Mouse (Mus musculus): Measurements from ENCODE around the gene Pxmp2. TPM values are rescaled to one million over a fixed set of nuclear protein-coding genes. Genes with fewer than 3 reads are reported as not detected.

Pxmp2 gene
- 7.9 and 33.1 TPM in 2 replicates for polyA plus RNA-seq (2011; ENCODE audit: insufficient read depth, insufficient read length, low replicate concordance, missing spikeins)

- TF ChIP-seq CTCF (IDR thresholded peaks at IDR 0.05; ENCODE audit: control insufficient read depth, insufficient read depth, low read length), result no peak
- TF ChIP-seq POLR2A (IDR thresholded peaks at IDR 0.05; ENCODE audit: borderline replicate concordance, control insufficient read depth, low read depth, low read length), result no peak
- Histone ChIP-seq H3K27ac (ENCODE audit: control insufficient read depth, insufficient read depth, low read depth, low read length, poor library complexity) (peak within 1 kb of the TSS; percentile 83), H3K4me1 (ENCODE audit: control insufficient read depth, insufficient read depth, low read length) (no peaks in the 10 kb centered on the region; the same call in 1 of the 2 replicates), H3K4me3 (replicated peaks; ENCODE audit: control insufficient read depth, low read depth, low read length) (peak within 1 kb of the TSS; percentile 91)
- WGBS, result under 1% methylated on average over 64 of the region's 64 CpGs
Measured at GRCm38 (mm10) chr5:110285770-110286445, at the start of gene Pxmp2, which contains the start of gene Pole. Gene Pxmp2 (minus strand): TSS chr5:110286186. Gene Pole (plus strand): TSS chr5:110286306.

- TF ChIP-seq POLR2A (IDR thresholded peaks at IDR 0.05; ENCODE audit: borderline replicate concordance, control insufficient read depth, low read depth, low read length) (no peak), CTCF (IDR thresholded peaks at IDR 0.05; ENCODE audit: control insufficient read depth, insufficient read depth, low read length) (no peak)
- Histone ChIP-seq H3K4me3 (replicated peaks; ENCODE audit: control insufficient read depth, low read depth, low read length) (no peak overlapping the region), H3K27ac (ENCODE audit: control insufficient read depth, insufficient read depth, low read depth, low read length, poor library complexity) (no peak overlapping the region), H3K4me1 (ENCODE audit: control insufficient read depth, insufficient read depth, low read length) (no peaks in the 10 kb centered on the region)
- WGBS, result 40% methylated on average over 3 of the region's 3 CpGs
Measured at GRCm38 (mm10) chr5:110330508-110330907, 44.5 kb upstream of the Pxmp2 start.

GRCm38 (mm10) chr5:110313127-110313526, 27.1 kb upstream of the Pxmp2 start:
- Histone ChIP-seq H3K4me1 (ENCODE audit: control insufficient read depth, insufficient read depth, low read length) (no peaks in the 10 kb centered on the region), H3K4me3 (replicated peaks; ENCODE audit: control insufficient read depth, low read depth, low read length) (no peak overlapping the region), H3K27ac (ENCODE audit: control insufficient read depth, insufficient read depth, low read depth, low read length, poor library complexity) (no peak overlapping the region)
- TF ChIP-seq CTCF (IDR thresholded peaks at IDR 0.05; ENCODE audit: control insufficient read depth, insufficient read depth, low read length) (no peak), POLR2A (IDR thresholded peaks at IDR 0.05; ENCODE audit: borderline replicate concordance, control insufficient read depth, low read depth, low read length) (no peak)
- WGBS, result 87% methylated on average over 3 of the region's 3 CpGs

GRCm38 (mm10) chr5:110308861-110309260, 22.9 kb upstream of the Pxmp2 start:
- 93% methylated on average over 7 of the region's 7 CpGs for WGBS
- H3K4me3 ChIP-seq (replicated peaks; ENCODE audit: control insufficient read depth, low read depth, low read length), result no peak overlapping the region
- TF ChIP-seq POLR2A (IDR thresholded peaks at IDR 0.05; ENCODE audit: borderline replicate concordance, control insufficient read depth, low read depth, low read length), result no peak
- H3K27ac ChIP-seq (ENCODE audit: control insufficient read depth, insufficient read depth, low read depth, low read length, poor library complexity), result no peak overlapping the region
- H3K4me1 ChIP-seq (ENCODE audit: control insufficient read depth, insufficient read depth, low read length), result no peaks in the 10 kb centered on the region

- TF ChIP-seq CTCF (IDR thresholded peaks at IDR 0.05; ENCODE audit: control insufficient read depth, insufficient read depth, low read length), result no peak
- no peak for TF ChIP-seq POLR2A (IDR thresholded peaks at IDR 0.05; ENCODE audit: borderline replicate concordance, control insufficient read depth, low read depth, low read length)
- no peaks in the 10 kb centered on the region for H3K4me1 ChIP-seq (ENCODE audit: control insufficient read depth, insufficient read depth, low read length)
- H3K27ac ChIP-seq (ENCODE audit: control insufficient read depth, insufficient read depth, low read depth, low read length, poor library complexity), result no peak overlapping the region
- H3K4me3 ChIP-seq (replicated peaks; ENCODE audit: control insufficient read depth, low read depth, low read length), result no peak overlapping the region
- WGBS, result 80% methylated on average over 2 of the region's 2 CpGs
Measured at GRCm38 (mm10) chr5:110300591-110300990, 14.6 kb upstream of the Pxmp2 start.

- no peak overlapping the region for H3K27ac ChIP-seq (ENCODE audit: control insufficient read depth, insufficient read depth, low read depth, low read length, poor library complexity)
- no peak for TF ChIP-seq CTCF (IDR thresholded peaks at IDR 0.05; ENCODE audit: control insufficient read depth, insufficient read depth, low read length)
- TF ChIP-seq POLR2A (IDR thresholded peaks at IDR 0.05; ENCODE audit: borderline replicate concordance, control insufficient read depth, low read depth, low read length), result no peak
- WGBS, result 88% methylated on average over 1 of the region's 1 CpGs
- H3K4me1 ChIP-seq (ENCODE audit: control insufficient read depth, insufficient read depth, low read length), result no peaks in the 10 kb centered on the region
- no peak overlapping the region for H3K4me3 ChIP-seq (replicated peaks; ENCODE audit: control insufficient read depth, low read depth, low read length)
Measured at GRCm38 (mm10) chr5:110296637-110297036, 10.7 kb upstream of the Pxmp2 start.

- Histone ChIP-seq H3K4me3 (replicated peaks; ENCODE audit: control insufficient read depth, low read depth, low read length) (no peak overlapping the region), H3K27ac (ENCODE audit: control insufficient read depth, insufficient read depth, low read depth, low read length, poor library complexity) (no peak overlapping the region), H3K4me1 (ENCODE audit: control insufficient read depth, insufficient read depth, low read length) (no peaks in the 10 kb centered on the region)
- no peak for TF ChIP-seq CTCF (IDR thresholded peaks at IDR 0.05; ENCODE audit: control insufficient read depth, insufficient read depth, low read length)
- WGBS, result 58% methylated on average over 1 of the region's 1 CpGs
Measured at GRCm38 (mm10) chr5:110291649-110292048, 5.7 kb upstream of the Pxmp2 start.

GRCm38 (mm10) chr5:110287084-110287475, 1.1 kb upstream of the Pxmp2 start:
- H3K4me3 ChIP-seq (replicated peaks; ENCODE audit: control insufficient read depth, low read depth, low read length), result peak overlapping the region; percentile 46
- no peak overlapping the region for H3K27ac ChIP-seq (ENCODE audit: control insufficient read depth, insufficient read depth, low read depth, low read length, poor library complexity)
- H3K4me1 ChIP-seq (ENCODE audit: control insufficient read depth, insufficient read depth, low read length), result no peaks in the 10 kb centered on the region; the same call in 1 of the 2 replicates
- 60% methylated on average over 2 of the region's 2 CpGs for WGBS
- TF ChIP-seq POLR2A (IDR thresholded peaks at IDR 0.05; ENCODE audit: borderline replicate concordance, control insufficient read depth, low read depth, low read length) (no peak), CTCF (IDR thresholded peaks at IDR 0.05; ENCODE audit: control insufficient read depth, insufficient read depth, low read length) (no peak)

Measured in bone marrow, adult 2 months (tissue).